Mouse (Mus musculus) stomach, embryonic 14.5 days (tissue): Measurements from ENCODE around the gene Cbx1. TPM values are rescaled to one million over a fixed set of nuclear protein-coding genes. Genes with fewer than 3 reads are reported as not detected.

Experiments
- ATAC-seq: fragments of 200-750 bp; cut with Nextera tagmentation; 2 replicates; pipeline ENCODE4 v1.8.0; 2017; ENCODE audit warnings: low read depth, moderate TSS enrichment; ENCODE audit not compliant: insufficient number of reproducible peaks, insufficient read depth, low FRiP score
- H3K27ac ChIP-seq: fragments of 300-500 bp; sonication (generic); 2 replicates; pipeline ENCODE4 v1.5.1; 2014; ENCODE audit warnings: mild to moderate bottlenecking, low read length, moderate library complexity, mixed read lengths
- H3K27me3 ChIP-seq: fragments of 300-500 bp; sonication (generic); 2 replicates; pipeline ENCODE4 v1.6.1; 2014; ENCODE audit warnings: low read length, control low read depth, mixed read lengths; ENCODE audit not compliant: control insufficient read depth, insufficient read depth
- H3K36me3 ChIP-seq: fragments of 300-500 bp; sonication (generic); 2 replicates; pipeline ENCODE4 v1.6.1; 2014; ENCODE audit warnings: mild to moderate bottlenecking, control low read depth, low read length, moderate library complexity, mixed read lengths; ENCODE audit not compliant: control insufficient read depth, insufficient read depth
- H3K4me1 ChIP-seq: fragments of 300-500 bp; sonication (generic); 2 replicates; pipeline ENCODE4 v1.6.1; 2014; ENCODE audit warnings: low read length, control low read depth, mixed read lengths; ENCODE audit not compliant: control insufficient read depth, insufficient read depth
- H3K4me2 ChIP-seq: fragments of 300-500 bp; sonication (generic); replicated peaks from 2 replicates; pipeline ENCODE4 v1.6.1; 2014; ENCODE audit warnings: low read depth, low read length, control low read depth
- H3K4me3 ChIP-seq: fragments of 300-500 bp; sonication (generic); 2 replicates; pipeline ENCODE4 v1.5.1; 2014; ENCODE audit warnings: low read depth, low read length, control low read depth
- H3K9ac ChIP-seq: fragments of 300-500 bp; sonication (generic); replicated peaks from 2 replicates; pipeline ENCODE4 v1.6.1; 2014; ENCODE audit warnings: low read depth, mild to moderate bottlenecking, control low read depth, low read length, moderate library complexity, mixed read lengths
- H3K9me3 ChIP-seq: fragments of 300-500 bp; sonication (generic); 2 replicates; pipeline ENCODE4 v1.6.1; 2016; ENCODE audit warnings: low read depth, low read length, control low read depth; ENCODE audit not compliant: control insufficient read depth
- WGBS: fragments of 180-500 bp; shearing (Covaris S2); extraction: QIAGEN DNeasy Blood & Tissue Kit; methylation state at CpG from one replicate; pipeline ENCODE4 v1.1.7; 2014; 5-methylcytosine and 5-hydroxymethylcytosine counted together
- polyA plus RNA-seq: library from polyadenylated mRNA; unstranded; fragments of >200 nt; fragmentation: Nextera tagmentation; extraction: Ambion mirVana; gene quantifications from 2 replicates; pipeline ENCODE4 v1.2.1, GENCODE M21; 2014

Cbx1 gene
- polyA plus RNA-seq, 1 experiment from 2014 or later: 105 TPM

GRCm38 (mm10) chr11:96813920-96814319, 25.0 kb downstream of the Cbx1 start:
- no peak overlapping the region; the same call in 1 of the 2 replicates for H3K27ac ChIP-seq
- H3K9ac ChIP-seq: no peak overlapping the region
- no peak for ATAC-seq
- no peaks in the 10 kb centered on the region for H3K9me3 ChIP-seq
- WGBS: 84% methylated on average over 5 of the region's 5 CpGs
- peaks cover 55% of the 10 kb centered on the region for H3K36me3 ChIP-seq
- no peak overlapping the region for H3K4me3 ChIP-seq
- H3K4me1 ChIP-seq: no peaks in the 10 kb centered on the region
- H3K4me2 ChIP-seq: no peak overlapping the region
- no peaks in the 10 kb centered on the region for H3K27me3 ChIP-seq

DNA sequence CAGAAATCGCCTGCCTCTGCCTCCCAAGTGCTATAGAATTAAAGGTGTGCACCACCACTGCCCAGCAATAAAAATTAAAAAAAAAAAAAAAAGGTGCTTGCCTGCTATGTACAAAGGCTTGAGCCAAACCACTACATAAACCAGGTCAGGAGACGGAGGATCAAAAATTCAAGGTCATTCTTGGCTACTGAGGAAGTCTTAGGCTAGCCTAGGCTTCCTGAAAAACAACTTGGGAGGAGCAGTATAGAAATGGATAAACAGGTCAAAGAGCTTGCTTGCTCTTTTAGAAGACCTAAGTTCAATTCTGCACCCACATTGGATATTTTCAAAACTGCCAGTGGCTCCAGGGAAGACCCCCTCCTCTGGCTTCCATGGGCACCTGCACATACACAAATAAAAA, 25.5 kb downstream of the Cbx1 start:
- peaks cover 56% of the 10 kb centered on the region for H3K36me3 ChIP-seq
- no peak overlapping the region for H3K9ac ChIP-seq
- WGBS: 85% methylated on average over 2 of the region's 2 CpGs
- ATAC-seq: no peak
- H3K4me3 ChIP-seq: no peak overlapping the region
- no peaks in the 10 kb centered on the region for H3K27me3 ChIP-seq
- no peaks in the 10 kb centered on the region for H3K9me3 ChIP-seq
- H3K27ac ChIP-seq: no peak overlapping the region
- H3K4me2 ChIP-seq: no peak overlapping the region
- H3K4me1 ChIP-seq: no peaks in the 10 kb centered on the region

DNA sequence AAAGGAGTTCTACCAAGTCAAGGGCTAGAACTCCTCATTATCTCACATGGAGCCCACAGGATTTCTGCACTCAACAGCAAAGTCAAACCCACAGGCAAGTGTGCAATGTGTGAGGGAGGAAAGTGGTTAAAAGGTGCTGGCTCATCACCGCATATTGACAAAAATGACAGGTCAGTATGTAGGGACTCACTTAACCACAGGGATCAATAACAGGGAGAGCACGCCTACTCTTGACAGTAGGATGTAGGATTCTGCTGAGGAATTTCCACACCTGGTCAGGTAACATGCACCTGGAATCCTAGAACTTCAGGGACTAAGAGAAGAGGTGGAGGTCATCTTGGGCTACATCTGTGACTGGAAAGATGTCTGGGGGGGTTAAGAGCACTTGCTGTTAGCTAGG, 27.0 kb downstream of the Cbx1 start:
- Histone ChIP-seq H3K27me3 (no peaks in the 10 kb centered on the region), H3K9ac (no peak overlapping the region), H3K9me3 (no peaks in the 10 kb centered on the region), H3K4me3 (no peak overlapping the region), H3K4me2 (no peak overlapping the region), H3K4me1 (no peaks in the 10 kb centered on the region), H3K27ac (no peak overlapping the region), H3K36me3 (peaks cover 61% of the 10 kb centered on the region)
- WGBS: 93% methylated on average over 2 of the region's 2 CpGs
- no peak for ATAC-seq

DNA sequence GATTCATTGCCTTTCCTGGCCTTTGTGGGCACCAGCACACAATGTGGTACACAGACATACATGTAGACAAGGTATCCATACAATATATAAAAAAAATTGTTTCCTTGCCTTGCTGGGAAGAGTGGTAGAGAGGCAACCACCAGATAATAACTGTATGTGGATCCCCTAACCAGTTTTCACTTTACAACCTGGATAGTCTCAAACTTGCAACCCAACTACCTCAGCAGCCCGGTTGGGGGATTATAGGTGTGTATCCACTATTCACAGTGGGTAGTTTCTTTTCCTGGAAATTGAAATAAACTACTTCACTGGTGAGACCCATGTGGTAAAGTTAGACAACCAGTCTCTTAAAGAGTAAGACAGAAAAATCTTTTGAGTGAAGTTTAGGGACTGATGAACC, 27.6 kb downstream of the Cbx1 start:
- ATAC-seq: no peak
- H3K27ac ChIP-seq: no peak overlapping the region
- H3K4me3 ChIP-seq: no peak overlapping the region
- no peaks in the 10 kb centered on the region for H3K4me1 ChIP-seq
- no peak overlapping the region for H3K4me2 ChIP-seq
- H3K36me3 ChIP-seq: peaks cover 66% of the 10 kb centered on the region
- no peaks in the 10 kb centered on the region for H3K27me3 ChIP-seq
- 92% methylated on average over 1 of the region's 1 CpGs for WGBS
- H3K9me3 ChIP-seq: no peaks in the 10 kb centered on the region
- H3K9ac ChIP-seq: no peak overlapping the region

DNA sequence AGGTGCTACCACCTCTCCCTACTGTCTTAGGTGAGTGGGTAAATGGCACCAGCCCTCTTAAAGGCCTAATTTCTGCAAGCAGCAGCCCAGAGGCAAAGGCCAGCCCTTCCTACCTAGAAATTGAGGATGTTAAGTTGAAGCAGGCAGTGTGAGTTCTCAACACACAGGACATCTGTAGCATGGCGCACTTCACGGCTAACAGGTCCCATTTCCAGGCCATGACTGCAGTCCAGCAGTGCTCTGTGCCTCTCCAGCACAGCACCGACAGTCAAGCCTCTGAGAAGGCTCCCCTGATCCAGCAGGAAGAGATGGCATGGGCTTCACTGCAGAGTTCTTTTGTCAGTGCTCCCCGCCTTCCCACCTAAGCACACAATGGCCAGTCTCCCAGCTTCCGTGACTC, 28.1 kb downstream of the Cbx1 start:
- Histone ChIP-seq H3K27me3 (no peaks in the 10 kb centered on the region), H3K9me3 (no peaks in the 10 kb centered on the region), H3K27ac (no peak overlapping the region), H3K4me3 (no peak overlapping the region), H3K4me2 (no peak overlapping the region), H3K9ac (no peak overlapping the region), H3K4me1 (no peaks in the 10 kb centered on the region), H3K36me3 (peaks cover 67% of the 10 kb centered on the region)
- 81% methylated on average over 5 of the region's 5 CpGs for WGBS
- no peak for ATAC-seq

- no peak overlapping the region for H3K4me3 ChIP-seq
- H3K9me3 ChIP-seq: no peaks in the 10 kb centered on the region
- no peak overlapping the region for H3K27ac ChIP-seq
- peaks cover 5% of the 10 kb centered on the region for H3K4me1 ChIP-seq
- peaks cover 68% of the 10 kb centered on the region for H3K36me3 ChIP-seq
- ATAC-seq: no peak
- no peaks in the 10 kb centered on the region for H3K27me3 ChIP-seq
- no peak overlapping the region for H3K9ac ChIP-seq
- 82% methylated on average over 8 of the region's 8 CpGs for WGBS
- no peak overlapping the region for H3K4me2 ChIP-seq
These were observed 29.3 kb downstream of the Cbx1 start for GRCm38 (mm10) chr11:96818128-96818710.

DNA sequence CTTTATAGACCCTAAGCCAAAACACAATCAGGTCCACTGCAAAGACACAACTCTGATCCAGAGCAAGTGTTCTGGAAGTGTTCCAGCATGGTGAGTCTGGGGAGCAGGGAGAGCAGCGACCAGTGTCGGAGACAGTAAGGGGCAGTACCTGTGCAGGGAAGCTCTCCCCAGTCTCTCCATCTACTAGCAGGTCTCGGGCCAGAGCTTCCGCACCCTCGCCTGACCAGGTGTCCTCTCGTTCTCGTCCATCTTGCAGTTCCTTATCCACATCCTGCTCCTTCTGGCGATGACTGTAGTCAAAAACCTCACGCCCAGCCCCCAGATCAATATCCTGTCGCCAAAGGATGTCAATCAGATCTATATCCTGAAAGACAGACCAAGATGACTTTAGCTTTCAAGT, 33.0 kb downstream of the Cbx1 start:
- Histone ChIP-seq H3K27me3 (no peaks in the 10 kb centered on the region), H3K36me3 (peaks cover 59% of the 10 kb centered on the region), H3K9me3 (no peaks in the 10 kb centered on the region), H3K27ac (no peak overlapping the region), H3K9ac (no peak overlapping the region), H3K4me2 (no peak overlapping the region), H3K4me3 (no peak overlapping the region), H3K4me1 (peaks cover 39% of the 10 kb centered on the region)
- no peak for ATAC-seq
- WGBS: 90% methylated on average over 10 of the region's 10 CpGs

GRCm38 (mm10) chr11:96822675-96823470, 33.9 kb downstream of the Cbx1 start:
- Histone ChIP-seq H3K4me3 (peak overlapping the region; percentile 34), H3K9ac (peak overlapping the region; percentile 31), H3K27me3 (no peaks in the 10 kb centered on the region), H3K4me2 (peak overlapping the region; percentile 75), H3K27ac (no peak overlapping the region), H3K9me3 (no peaks in the 10 kb centered on the region), H3K36me3 (peaks cover 55% of the 10 kb centered on the region), H3K4me1 (peaks cover 48% of the 10 kb centered on the region)
- no peak for ATAC-seq
- WGBS: 35% methylated on average over 4 of the region's 4 CpGs
